Mouse (Mus musculus) kidney, adult 2 months (tissue): ENCODE measurements around the gene Arhgap9.

Experiments
- CTCF ChIP-seq: fragments of 200-500 bp; conservative IDR thresholded peaks from 2 replicates; pipeline ENCODE4 v1.5.1; 2011; ENCODE audit warnings: low read depth, mild to moderate bottlenecking, control low read depth, low read length, moderate library complexity, mixed read lengths; ENCODE audit not compliant: insufficient read depth, insufficient read length
- POLR2A ChIP-seq: fragments of 200-500 bp; IDR thresholded peaks from one replicate; pipeline ENCODE4 v1.6.1; 2011; ENCODE audit warnings: low read depth, low read length, control low read depth

DNA sequence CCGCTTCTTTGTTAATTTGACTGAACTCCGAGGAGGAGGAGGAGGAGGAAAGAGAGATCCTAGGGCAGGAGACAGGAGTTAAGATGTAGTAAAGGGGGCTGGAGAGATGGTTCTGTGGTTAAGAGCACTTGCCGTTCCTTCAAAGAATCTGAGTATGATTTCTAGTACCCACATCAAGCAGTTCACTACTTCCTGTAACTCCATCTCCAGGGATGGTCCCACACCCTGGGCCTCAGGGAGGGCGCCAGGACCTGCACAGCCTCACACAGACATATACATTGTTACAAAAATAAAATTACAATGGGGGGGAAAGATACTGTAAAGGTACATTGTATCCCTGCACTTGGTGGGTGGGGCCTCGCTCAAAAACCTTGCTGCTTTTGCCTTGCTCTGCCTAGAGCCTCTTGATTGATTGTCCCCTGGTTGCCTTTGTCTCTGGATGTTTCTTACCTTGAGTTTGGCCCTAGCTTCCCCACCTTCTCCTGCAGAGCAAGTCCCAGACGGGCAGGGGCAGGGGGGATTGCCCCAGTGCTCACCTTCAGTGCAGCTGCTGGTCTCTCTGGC is 15.9 kb downstream of the Arhgap9 start:
- TF ChIP-seq POLR2A (no peak), CTCF (no peak)
